Mouse (Mus musculus): ENCODE measurements around the gene Sh3bgrl. TPM values are rescaled to one million over a fixed set of nuclear protein-coding genes. Genes with fewer than 3 reads are reported as not detected.
"Not testable (repeated sequence)": the region's sequence is repeated elsewhere in the genome, so short reads cannot be mapped to it uniquely, and the experiment has no call there.

Gene Sh3bgrl
- total RNA-seq (2014; rRNA removed): 116 and 142 TPM in 2 replicates
- 125 and 157 TPM in 2 replicates for polyA plus RNA-seq (2015; fragmentation: Nextera tagmentation; extraction: Ambion mirVana)

DNA sequence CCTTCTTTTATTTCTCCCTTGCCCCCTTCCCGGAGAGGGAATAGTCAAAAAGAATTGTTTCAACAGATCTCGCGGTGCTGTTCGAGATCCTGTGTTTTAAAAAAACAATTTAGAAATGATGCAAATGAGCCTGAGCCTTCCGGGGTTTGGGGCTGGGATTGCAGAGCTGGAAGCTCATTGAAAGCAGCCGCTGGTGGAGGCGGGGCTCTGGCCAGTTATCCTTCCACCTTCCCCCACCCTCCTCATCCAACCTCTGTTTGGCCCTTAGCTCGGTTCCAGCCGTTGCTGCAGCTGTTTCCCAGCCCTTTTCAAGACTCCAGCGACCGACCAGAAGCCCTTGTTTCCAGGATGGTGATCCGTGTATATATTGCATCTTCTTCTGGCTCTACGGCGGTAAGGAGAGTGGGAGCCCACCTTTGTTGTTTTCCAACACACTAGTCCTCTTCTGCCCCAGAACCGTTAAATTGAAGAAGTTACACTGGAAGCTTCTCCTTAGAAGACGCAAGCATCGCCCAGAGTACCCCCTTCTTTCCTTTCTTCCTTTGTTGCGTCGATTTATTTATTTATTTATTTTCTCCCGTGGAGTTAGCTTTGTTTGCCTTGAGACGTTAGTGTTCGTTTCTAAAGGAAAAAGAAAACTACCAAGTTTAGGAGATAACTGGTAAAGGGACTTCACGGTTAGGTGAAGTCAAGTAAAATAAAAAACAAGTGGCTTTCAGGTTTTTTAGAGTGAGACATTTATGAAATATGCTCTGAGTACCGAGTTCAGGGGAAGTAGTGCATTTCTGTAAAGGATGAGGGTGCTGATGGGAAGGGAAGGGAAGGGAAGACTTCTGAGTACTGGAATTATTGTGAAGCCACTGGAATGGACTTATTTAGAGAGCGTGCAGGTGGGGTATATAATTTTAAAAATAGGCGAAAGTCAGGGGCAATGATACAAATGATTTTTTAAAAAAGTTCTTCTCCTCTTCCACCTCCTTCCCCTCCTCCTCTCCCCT, at the start of gene Sh3bgrl:
Gene Sh3bgrl (plus strand): TSS at position 121 of the 998 bp plus-strand sequence.
- Histone ChIP-seq H3K9me3 (ENCODE audit: low read length) (no peaks in the 10 kb centered on the region), H3K36me3 (ENCODE audit: insufficient read depth, low read length) (no peaks in the 10 kb centered on the region), H3K9ac (replicated peaks; ENCODE audit: low read length, poor library complexity, severe bottlenecking) (peak within 1 kb of the TSS; percentile 51; the same call in 1 of the 2 replicates), H3K27ac (ENCODE audit: low read depth, low read length) (peak within 1 kb of the TSS; percentile 90), H3K4me3 (ENCODE audit: low read depth, low read length) (peak within 1 kb of the TSS; percentile 49), H3K27me3 (ENCODE audit: insufficient read depth, low read length) (no peaks in the 10 kb centered on the region), H3K4me1 (ENCODE audit: insufficient read depth, low read length) (no peaks in the 10 kb centered on the region), H3K4me2 (ENCODE audit: low read depth, low read length, poor library complexity, severe bottlenecking) (peak within 1 kb of the TSS; percentile 41)
- DNase-seq (ENCODE audit: low spot score) (peak; percentile 83), ATAC-seq (ENCODE audit: low FRiP score) (peak; percentile 94)
- 12% methylated on average over 26 of the region's 26 CpGs for WGBS
- TF ChIP-seq CTCF (IDR thresholded peaks at IDR 0.05): no peak

GRCm38 (mm10) chrX:109047773-109048172, 47.4 kb upstream of the Sh3bgrl start:
- Histone ChIP-seq H3K36me3 (ENCODE audit: insufficient read depth, low read length) (no peaks in the 10 kb centered on the region), H3K4me1 (ENCODE audit: insufficient read depth, low read length) (no peaks in the 10 kb centered on the region), H3K9me3 (ENCODE audit: low read length) (no peaks in the 10 kb centered on the region), H3K4me3 (ENCODE audit: low read depth, low read length) (no peak overlapping the region), H3K27me3 (ENCODE audit: insufficient read depth, low read length) (no peaks in the 10 kb centered on the region), H3K27ac (ENCODE audit: low read depth, low read length) (no peak overlapping the region), H3K9ac (replicated peaks; ENCODE audit: low read length, poor library complexity, severe bottlenecking) (no peak overlapping the region), H3K4me2 (ENCODE audit: low read depth, low read length, poor library complexity, severe bottlenecking) (no peak overlapping the region)
- WGBS: 71% methylated on average over 1 of the region's 1 CpGs
- no peak for TF ChIP-seq CTCF (IDR thresholded peaks at IDR 0.05)
- DNase-seq (ENCODE audit: low spot score) (no peak), ATAC-seq (ENCODE audit: low FRiP score) (no peak)

- WGBS: 80% methylated on average over 3 of the region's 3 CpGs
- Histone ChIP-seq H3K9ac (replicated peaks; ENCODE audit: low read length, poor library complexity, severe bottlenecking) (no peak overlapping the region), H3K4me1 (ENCODE audit: insufficient read depth, low read length) (no peaks in the 10 kb centered on the region), H3K36me3 (ENCODE audit: insufficient read depth, low read length) (no peaks in the 10 kb centered on the region), H3K9me3 (ENCODE audit: low read length) (no peaks in the 10 kb centered on the region), H3K4me2 (ENCODE audit: low read depth, low read length, poor library complexity, severe bottlenecking) (no peak overlapping the region), H3K27me3 (ENCODE audit: insufficient read depth, low read length) (no peaks in the 10 kb centered on the region), H3K4me3 (ENCODE audit: low read depth, low read length) (no peak overlapping the region), H3K27ac (ENCODE audit: low read depth, low read length) (no peak overlapping the region)
- no peak for ATAC-seq (ENCODE audit: low FRiP score)
- DNase-seq (ENCODE audit: low spot score): no peak
- no peak for TF ChIP-seq CTCF (IDR thresholded peaks at IDR 0.05)
Observed at GRCm38 (mm10) chrX:109071719-109072118, 23.4 kb upstream of the Sh3bgrl start.

DNA sequence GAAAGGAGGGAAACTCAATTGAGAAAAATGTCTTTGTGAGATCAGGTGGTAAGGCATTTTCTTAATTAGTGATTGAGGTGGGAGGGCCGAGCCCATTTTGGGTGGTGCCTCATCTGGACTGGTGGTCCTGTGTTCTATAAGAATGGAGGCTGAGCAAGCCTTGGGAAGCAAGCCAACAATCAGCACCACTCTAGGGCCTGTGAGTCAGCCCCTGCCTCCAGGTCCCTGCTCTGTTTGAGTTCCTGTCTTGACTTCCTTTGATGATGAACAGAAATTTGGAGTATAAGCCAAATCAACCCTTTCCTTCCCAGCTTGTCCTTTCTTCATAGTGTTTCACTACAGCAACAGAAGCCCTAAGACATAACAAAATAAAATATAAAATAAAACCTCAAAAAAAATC, 19.4 kb upstream of the Sh3bgrl start:
- no peak overlapping the region for H3K4me3 ChIP-seq (ENCODE audit: low read depth, low read length)
- H3K27ac ChIP-seq (ENCODE audit: low read depth, low read length): no peak overlapping the region
- DNase-seq (ENCODE audit: low spot score): no peak
- H3K4me2 ChIP-seq (ENCODE audit: low read depth, low read length, poor library complexity, severe bottlenecking): no peak overlapping the region
- no peak for ATAC-seq (ENCODE audit: low FRiP score)
- 75% methylated on average over 1 of the region's 1 CpGs for WGBS
- no peaks in the 10 kb centered on the region for H3K4me1 ChIP-seq (ENCODE audit: insufficient read depth, low read length)
- no peaks in the 10 kb centered on the region for H3K27me3 ChIP-seq (ENCODE audit: insufficient read depth, low read length)
- H3K9me3 ChIP-seq (ENCODE audit: low read length): no peaks in the 10 kb centered on the region
- H3K36me3 ChIP-seq (ENCODE audit: insufficient read depth, low read length): no peaks in the 10 kb centered on the region
- H3K9ac ChIP-seq (replicated peaks; ENCODE audit: low read length, poor library complexity, severe bottlenecking): no peak overlapping the region
- no peak for TF ChIP-seq CTCF (IDR thresholded peaks at IDR 0.05)

- DNase-seq (ENCODE audit: low spot score): peak; percentile 44
- 16% methylated on average over 3 of the region's 3 CpGs for WGBS
- peak; percentile 61 for TF ChIP-seq CTCF (IDR thresholded peaks at IDR 0.05)
Observed at GRCm38 (mm10) chrX:109076355-109076754, 18.8 kb upstream of the Sh3bgrl start.

GRCm38 (mm10) chrX:109079354-109079753, 15.8 kb upstream of the Sh3bgrl start:
- H3K4me2 ChIP-seq (ENCODE audit: low read depth, low read length, poor library complexity, severe bottlenecking); H3K4me3 ChIP-seq (ENCODE audit: low read depth, low read length); DNase-seq (ENCODE audit: low spot score); H3K27ac ChIP-seq (ENCODE audit: low read depth, low read length); H3K4me1 ChIP-seq (ENCODE audit: insufficient read depth, low read length); H3K9me3 ChIP-seq (ENCODE audit: low read length); H3K27me3 ChIP-seq (ENCODE audit: insufficient read depth, low read length); ATAC-seq (ENCODE audit: low FRiP score); H3K9ac ChIP-seq (replicated peaks; ENCODE audit: low read length, poor library complexity, severe bottlenecking); H3K36me3 ChIP-seq (ENCODE audit: insufficient read depth, low read length): not testable (repeated sequence)
- WGBS: 94% methylated on average over 3 of the region's 4 CpGs

More at GRCm38 (mm10) chrX:109076355-109076754, 18.8 kb upstream of the Sh3bgrl start:
- Histone ChIP-seq H3K36me3 (ENCODE audit: insufficient read depth, low read length) (no peaks in the 10 kb centered on the region), H3K27ac (ENCODE audit: low read depth, low read length) (no peak overlapping the region), H3K4me2 (ENCODE audit: low read depth, low read length, poor library complexity, severe bottlenecking) (no peak overlapping the region), H3K27me3 (ENCODE audit: insufficient read depth, low read length) (no peaks in the 10 kb centered on the region), H3K4me1 (ENCODE audit: insufficient read depth, low read length) (no peaks in the 10 kb centered on the region), H3K9me3 (ENCODE audit: low read length) (no peaks in the 10 kb centered on the region), H3K4me3 (ENCODE audit: low read depth, low read length) (no peak overlapping the region), H3K9ac (replicated peaks; ENCODE audit: low read length, poor library complexity, severe bottlenecking) (no peak overlapping the region)
- ATAC-seq (ENCODE audit: low FRiP score): no peak

All from midbrain, postnatal 0 days (tissue).